Comparison of ENCODE assay signal across 8 mouse cellular contexts in genomic region chr14:71670435-71670834, GRCm38 (mm10).
DNase-seq lines count a peak whose midpoint lies in the region; ATAC-seq lines count a peak whose summit lies in the region.

No protein-coding gene starts in this region.

- H3K9me3 ChIP-seq in hindbrain, embryonic 10.5 days: no peaks in the 10 kb centered on the region

- WGBS in hindbrain, embryonic 10.5 days: 4% methylated on average over 1 of the region's 1 CpGs

- no peak for ATAC-seq in erythroblast, adult 5-6 weeks (replicated peaks; ENCODE audit: low FRiP score, poor library complexity, severe bottlenecking)

- no peaks in the 10 kb centered on the region for H3K4me1 ChIP-seq in hindbrain, embryonic 10.5 days (replicated peaks)

- H3K27me3 ChIP-seq in hindbrain, embryonic 10.5 days (ENCODE audit: insufficient read depth, poor library complexity, severe bottlenecking): no peaks in the 10 kb centered on the region

- H3K4me3 ChIP-seq in hindbrain, embryonic 10.5 days: no peak overlapping the region

- H3K27ac ChIP-seq in hindbrain, embryonic 10.5 days: no peak overlapping the region

- no peaks in the 10 kb centered on the region for H3K36me3 ChIP-seq in hindbrain, embryonic 10.5 days

- DNase-seq in T-cell, adult 2 months (ENCODE audit: low spot score): peak; percentile 1
- peak; percentile 6 for DNase-seq in cerebellum, adult 8-10 months
- DNase-seq in frontal cortex, postnatal 10 days (ENCODE audit: low spot score in 2 of 2): peak; percentile 6 to 41
- DNase-seq in hindbrain, embryonic 10.5 days (ENCODE audit: low spot score): peak; percentile 74
- DNase-seq in layer of hippocampus, adult 9-11 months: peak; percentile 25
- DNase-seq in lung, postnatal 10 days: peak; percentile 77
- peak; percentile 30 for DNase-seq in retina, postnatal 7 days (ENCODE audit: low read depth, low spot score)

Comparison
In these comparisons a context has a peak if more than half of its experiments do, and no peak if none do; other contexts are left out.
1. DNase-seq: peak in every context shown above with its lines; median percentile 77 in lung, postnatal 10 days; 74 in hindbrain, embryonic 10.5 days; 30 in retina, postnatal 7 days; 25 in layer of hippocampus, adult 9-11 months; 24 in frontal cortex, postnatal 10 days; 6 in cerebellum, adult 8-10 months; 1 in T-cell, adult 2 months.